14 mouse cellular contexts compared by ENCODE assay signal in the genomic region with DNA sequence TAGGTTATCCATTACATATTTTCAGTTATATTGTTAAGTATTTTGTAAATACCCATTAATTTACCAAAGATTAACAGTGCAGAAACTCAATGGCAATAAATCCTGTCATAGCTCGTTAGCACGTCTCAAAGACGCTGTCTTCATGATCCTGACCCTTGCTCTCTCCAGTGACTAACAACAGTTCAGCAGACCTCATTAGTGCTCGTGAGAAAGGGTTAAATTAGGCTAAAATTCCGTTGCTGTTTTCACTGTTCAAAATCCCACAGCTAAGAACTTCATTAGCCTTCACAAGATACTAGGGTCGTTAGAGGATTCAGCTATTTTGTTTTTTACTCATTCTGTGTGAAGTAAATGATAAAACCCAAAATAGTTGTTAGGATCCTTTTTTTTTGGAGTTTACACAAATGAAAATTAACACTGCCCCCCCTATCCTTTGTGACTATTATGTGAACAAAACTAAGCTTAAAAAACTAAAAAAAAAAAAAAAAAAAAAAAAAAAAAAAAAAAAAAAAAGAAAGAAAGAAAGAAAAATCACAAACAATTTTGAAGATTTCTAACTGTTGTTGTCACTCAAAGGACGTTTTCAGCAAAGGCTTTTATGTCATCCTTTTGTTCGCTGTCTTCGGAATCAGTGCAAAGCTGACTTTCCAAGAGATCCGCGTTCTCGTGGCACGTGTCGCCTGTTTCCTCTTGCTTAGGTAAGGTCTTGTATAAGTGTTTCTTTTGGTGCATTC.
"Had no signal": no experiment of that assay in that cellular context is flagged by ENCODE, and none has a peak within 500 bp of the region (broad histone marks: within the 10 kb centered on the region; RNA-seq: fewer than 3 reads in every experiment).

No protein-coding gene starts in this region.

- H3K4me3 ChIP-seq: liver, embryonic 13.5 days; midbrain, embryonic 12.5 days; midbrain, embryonic 15.5 days; neural tube, embryonic 12.5 days; neural tube, embryonic 15.5 days had no signal

- DNase-seq: kidney, adult 18-20 months; kidney, adult 9 months; liver, embryonic 13.5 days; lung, adult 2 months; lung, postnatal 14 days; thymus, adult 2 months; thymus, postnatal 14 days; thymus, postnatal 4 days had no signal

- H3K27ac ChIP-seq: kidney, postnatal 0 days; liver, embryonic 13.5 days; macrophage; midbrain, embryonic 12.5 days; midbrain, embryonic 15.5 days; neural tube, embryonic 12.5 days; neural tube, embryonic 15.5 days had no signal

- H3K4me1 ChIP-seq: liver, embryonic 13.5 days; midbrain, embryonic 12.5 days; midbrain, embryonic 15.5 days; neural tube, embryonic 12.5 days; neural tube, embryonic 15.5 days had no signal
